Mouse (Mus musculus): ENCODE results near the gene Kifap3. TPM values are rescaled to one million over a fixed set of nuclear protein-coding genes. Genes with fewer than 3 reads are reported as not detected.

The Kifap3 gene
- polyA plus RNA-seq, 1 experiment, result 2.7 TPM

GRCm38 (mm10) chr1:163893774-163894527, 114.6 kb downstream of the Kifap3 start:
- Histone ChIP-seq H3K4me3 (ENCODE audit: control insufficient read depth, insufficient read depth, low read length) (no peak overlapping the region), H3K27me3 (ENCODE audit: control insufficient read depth, insufficient read depth, low read length) (no peaks in the 10 kb centered on the region), H3K27ac (ENCODE audit: control insufficient read depth, insufficient read depth, low read length) (no peak overlapping the region), H3K4me1 (replicated peaks; ENCODE audit: control insufficient read depth, insufficient read depth, low read length) (no peaks in the 10 kb centered on the region), H3K36me3 (ENCODE audit: control insufficient read depth, insufficient read depth, low read length) (no peaks in the 10 kb centered on the region)
- no peak for DNase-seq
- 97% methylated on average over 11 of the region's 11 CpGs for WGBS
- TF ChIP-seq CTCF (IDR thresholded peaks at IDR 0.05; ENCODE audit: borderline replicate concordance, control insufficient read depth, extremely low read depth, insufficient read depth, low read length, poor library complexity) (no peak), POLR2A (IDR thresholded peaks at IDR 0.05; ENCODE audit: control insufficient read depth, extremely low read depth, insufficient read depth, low read length, poor library complexity) (no peak)

GRCm38 (mm10) chr1:163898291-163898764, 118.9 kb downstream of the Kifap3 start:
- H3K4me3 ChIP-seq (ENCODE audit: control insufficient read depth, insufficient read depth, low read length), result no peak overlapping the region
- no peak for DNase-seq
- 21% methylated on average over 5 of the region's 5 CpGs for WGBS
- no peak overlapping the region for H3K27ac ChIP-seq (ENCODE audit: control insufficient read depth, insufficient read depth, low read length)
- no peaks in the 10 kb centered on the region for H3K27me3 ChIP-seq (ENCODE audit: control insufficient read depth, insufficient read depth, low read length)
- no peaks in the 10 kb centered on the region for H3K4me1 ChIP-seq (replicated peaks; ENCODE audit: control insufficient read depth, insufficient read depth, low read length)
- TF ChIP-seq POLR2A (IDR thresholded peaks at IDR 0.05; ENCODE audit: control insufficient read depth, extremely low read depth, insufficient read depth, low read length, poor library complexity) (no peak), CTCF (IDR thresholded peaks at IDR 0.05; ENCODE audit: borderline replicate concordance, control insufficient read depth, extremely low read depth, insufficient read depth, low read length, poor library complexity) (no peak)
- H3K36me3 ChIP-seq (ENCODE audit: control insufficient read depth, insufficient read depth, low read length), result no peaks in the 10 kb centered on the region

GRCm38 (mm10) chr1:163899575-163899974, 120.2 kb downstream of the Kifap3 start:
- TF ChIP-seq POLR2A (IDR thresholded peaks at IDR 0.05; ENCODE audit: control insufficient read depth, extremely low read depth, insufficient read depth, low read length, poor library complexity), result no peak

GRCm38 (mm10) chr1:163900168-163900567, 120.8 kb downstream of the Kifap3 start:
- Histone ChIP-seq H3K4me1 (replicated peaks; ENCODE audit: control insufficient read depth, insufficient read depth, low read length) (no peaks in the 10 kb centered on the region), H3K4me3 (ENCODE audit: control insufficient read depth, insufficient read depth, low read length) (no peak overlapping the region), H3K36me3 (ENCODE audit: control insufficient read depth, insufficient read depth, low read length) (no peaks in the 10 kb centered on the region), H3K27me3 (ENCODE audit: control insufficient read depth, insufficient read depth, low read length) (no peaks in the 10 kb centered on the region), H3K27ac (ENCODE audit: control insufficient read depth, insufficient read depth, low read length) (no peak overlapping the region)
- WGBS, result 87% methylated on average over 2 of the region's 2 CpGs
- no peak for DNase-seq
- TF ChIP-seq POLR2A (IDR thresholded peaks at IDR 0.05; ENCODE audit: control insufficient read depth, extremely low read depth, insufficient read depth, low read length, poor library complexity) (no peak), CTCF (IDR thresholded peaks at IDR 0.05; ENCODE audit: borderline replicate concordance, control insufficient read depth, extremely low read depth, insufficient read depth, low read length, poor library complexity) (no peak)

More at GRCm38 (mm10) chr1:163899575-163899974, 120.2 kb downstream of the Kifap3 start:
- Histone ChIP-seq H3K27me3 (ENCODE audit: control insufficient read depth, insufficient read depth, low read length) (no peaks in the 10 kb centered on the region), H3K27ac (ENCODE audit: control insufficient read depth, insufficient read depth, low read length) (no peak overlapping the region), H3K4me3 (ENCODE audit: control insufficient read depth, insufficient read depth, low read length) (no peak overlapping the region), H3K36me3 (ENCODE audit: control insufficient read depth, insufficient read depth, low read length) (no peaks in the 10 kb centered on the region), H3K4me1 (replicated peaks; ENCODE audit: control insufficient read depth, insufficient read depth, low read length) (no peaks in the 10 kb centered on the region)
- WGBS, result 90% methylated on average over 2 of the region's 2 CpGs
- DNase-seq, result no peak

- no peaks in the 10 kb centered on the region for H3K27me3 ChIP-seq (ENCODE audit: control insufficient read depth, insufficient read depth, low read length)
- no peaks in the 10 kb centered on the region for H3K36me3 ChIP-seq (ENCODE audit: control insufficient read depth, insufficient read depth, low read length)
- DNase-seq, result no peak
- no peak for TF ChIP-seq CTCF (IDR thresholded peaks at IDR 0.05; ENCODE audit: borderline replicate concordance, control insufficient read depth, extremely low read depth, insufficient read depth, low read length, poor library complexity)
- TF ChIP-seq POLR2A (IDR thresholded peaks at IDR 0.05; ENCODE audit: control insufficient read depth, extremely low read depth, insufficient read depth, low read length, poor library complexity), result no peak
- no peak overlapping the region for H3K27ac ChIP-seq (ENCODE audit: control insufficient read depth, insufficient read depth, low read length)
- H3K4me3 ChIP-seq (ENCODE audit: control insufficient read depth, insufficient read depth, low read length), result no peak overlapping the region
- WGBS, result 20% methylated on average over 3 of the region's 3 CpGs
- no peaks in the 10 kb centered on the region for H3K4me1 ChIP-seq (replicated peaks; ENCODE audit: control insufficient read depth, insufficient read depth, low read length)
Observed at GRCm38 (mm10) chr1:163903411-163903810, 124.0 kb downstream of the Kifap3 start.

GRCm38 (mm10) chr1:163907007-163907811, 127.8 kb downstream of the Kifap3 start:
- no peak for TF ChIP-seq CTCF (IDR thresholded peaks at IDR 0.05; ENCODE audit: borderline replicate concordance, control insufficient read depth, extremely low read depth, insufficient read depth, low read length, poor library complexity)
- no peak for TF ChIP-seq POLR2A (IDR thresholded peaks at IDR 0.05; ENCODE audit: control insufficient read depth, extremely low read depth, insufficient read depth, low read length, poor library complexity)

More at GRCm38 (mm10) chr1:163907007-163907811, 127.8 kb downstream of the Kifap3 start:
- H3K27me3 ChIP-seq (ENCODE audit: control insufficient read depth, insufficient read depth, low read length), result no peaks in the 10 kb centered on the region
- no peaks in the 10 kb centered on the region for H3K36me3 ChIP-seq (ENCODE audit: control insufficient read depth, insufficient read depth, low read length)
- DNase-seq, result no peak
- H3K4me3 ChIP-seq (ENCODE audit: control insufficient read depth, insufficient read depth, low read length), result no peak overlapping the region
- 91% methylated on average over 4 of the region's 4 CpGs for WGBS
- no peak overlapping the region for H3K27ac ChIP-seq (ENCODE audit: control insufficient read depth, insufficient read depth, low read length)
- no peaks in the 10 kb centered on the region for H3K4me1 ChIP-seq (replicated peaks; ENCODE audit: control insufficient read depth, insufficient read depth, low read length)

Measured in thymus, adult 2 months (tissue).